Mouse (Mus musculus) c-Kit-negative CD71-positive TER-119-positive erythroid progenitor cells, embryonic 14.5 days (primary cell): ENCODE measurements around the gene Tmem208.

ENCODE experiments used
- DNase-seq: peaks from one replicate; pipeline ENCODE4 v3.0.0-alpha.2; 2013; ENCODE audit warnings: low read depth, low spot score

The Tmem208 gene

DNA sequence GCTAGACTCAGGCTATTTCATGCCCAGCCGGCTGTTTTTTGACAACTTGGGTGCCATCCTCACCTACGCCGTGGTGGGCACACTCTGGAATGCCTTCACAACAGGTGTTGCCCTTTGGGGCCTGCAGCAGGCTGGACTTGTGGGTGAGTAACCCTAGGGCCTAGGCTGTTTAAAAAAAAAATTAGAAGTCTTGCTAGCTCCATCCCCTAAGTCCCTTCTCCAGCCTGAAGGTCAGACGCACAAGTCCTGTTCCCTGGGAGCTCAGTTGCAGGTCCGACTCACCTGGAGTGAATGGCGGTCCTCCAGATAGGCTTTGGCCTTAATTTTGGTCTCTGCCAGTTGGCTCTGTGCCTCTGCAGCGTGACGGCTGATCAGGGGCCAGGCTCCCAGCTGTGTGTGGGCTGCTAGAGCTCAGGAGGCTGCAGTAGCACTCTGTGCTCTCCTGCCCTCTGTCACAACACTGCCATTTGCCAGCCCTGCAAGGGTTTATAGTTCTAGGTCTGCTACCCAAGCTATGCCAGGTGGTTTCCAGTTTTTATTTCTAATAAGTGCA is 27.5 kb downstream of the Tmem208 start:
- no peak for DNase-seq

- DNase-seq: no peak
These were observed 28.4 kb downstream of the Tmem208 start for GRCm38 (mm10) chr8:105354549-105354948.

DNA sequence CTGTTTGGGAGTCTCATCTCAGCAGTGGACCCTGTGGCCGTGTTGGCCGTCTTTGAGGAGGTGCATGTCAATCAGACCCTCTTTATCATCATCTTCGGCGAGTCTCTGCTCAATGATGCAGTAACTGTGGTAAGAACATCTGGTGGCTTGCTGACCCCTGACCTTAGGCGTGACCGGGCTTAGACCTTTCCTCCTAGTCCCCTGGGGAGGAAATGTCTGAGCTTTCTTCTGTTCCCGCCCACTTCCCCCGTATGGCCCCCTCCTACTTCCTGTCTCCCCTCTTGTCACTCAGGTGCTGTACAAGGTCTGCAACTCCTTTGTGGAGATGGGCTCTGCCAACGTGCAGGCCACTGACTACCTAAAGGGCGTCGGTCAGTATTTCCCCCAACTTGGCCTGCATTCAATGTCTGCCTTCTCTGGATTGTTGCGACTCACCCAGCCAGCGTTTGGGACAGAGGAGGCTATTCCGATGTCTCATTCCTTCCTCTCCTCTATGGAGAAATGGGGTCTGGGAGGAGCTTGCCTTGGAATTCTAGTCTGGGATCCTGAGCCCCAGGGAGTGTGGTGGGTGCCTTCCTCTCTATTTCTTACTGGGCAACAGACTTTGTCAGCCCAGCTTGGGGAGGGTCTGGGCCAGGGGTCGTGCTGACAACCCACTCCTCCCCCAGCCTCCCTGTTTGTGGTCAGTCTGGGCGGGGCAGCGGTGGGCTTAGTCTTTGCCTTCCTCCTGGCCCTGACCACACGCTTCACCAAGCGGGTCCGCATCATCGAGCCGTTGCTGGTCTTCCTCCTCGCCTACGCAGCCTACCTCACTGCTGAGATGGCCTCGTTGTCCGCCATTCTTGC is 29.2 kb downstream of the Tmem208 start:
- DNase-seq: no peak

DNA sequence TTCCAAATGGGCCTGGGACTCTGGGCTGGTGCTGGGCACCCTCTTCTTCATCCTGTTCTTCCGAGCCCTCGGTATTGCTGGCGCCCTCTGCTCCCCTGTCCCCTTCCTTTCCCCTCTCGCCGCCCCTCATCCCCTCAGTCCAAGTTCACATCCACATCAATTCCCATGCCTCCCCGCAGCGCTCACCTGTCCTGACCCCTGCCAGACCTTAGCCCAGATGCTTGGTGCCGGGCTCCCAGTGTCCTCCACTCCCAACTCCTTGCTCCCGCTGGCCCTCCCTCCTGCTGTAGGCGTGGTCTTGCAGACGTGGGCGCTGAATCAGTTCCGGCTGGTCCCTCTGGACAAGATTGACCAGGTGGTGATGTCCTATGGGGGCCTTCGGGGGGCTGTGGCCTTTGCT is 30.5 kb downstream of the Tmem208 start:
- no peak for DNase-seq

GRCm38 (mm10) chr8:105359208-105359607 is 33.1 kb downstream of the Tmem208 start:
- DNase-seq: no peak

DNA sequence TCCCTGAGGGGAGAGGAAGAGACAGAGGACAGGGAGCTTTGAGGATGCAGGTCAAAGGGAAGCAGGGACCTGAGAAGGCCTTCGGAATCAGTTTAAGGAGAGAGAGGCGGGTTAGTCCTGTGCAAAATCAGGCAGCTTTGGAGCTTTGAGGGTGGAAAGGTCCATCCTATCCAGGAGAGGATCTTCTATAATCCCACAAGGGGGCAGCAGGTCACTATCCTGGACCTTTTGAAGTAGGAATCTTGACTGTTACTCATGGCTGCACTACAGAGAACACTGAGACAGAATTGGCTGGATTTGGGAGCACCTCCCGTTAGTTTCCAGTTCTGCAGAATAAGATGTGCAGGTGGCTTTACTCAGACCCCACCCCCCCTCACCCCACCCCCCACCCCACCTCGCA is 33.5 kb downstream of the Tmem208 start:
- no peak for DNase-seq

- no peak for DNase-seq
These were observed 35.9 kb downstream of the Tmem208 start for GRCm38 (mm10) chr8:105361751-105362702.

- no peak for DNase-seq
These were observed 41.0 kb downstream of the Tmem208 start for GRCm38 (mm10) chr8:105367107-105367506.

- DNase-seq: no peak
These were observed 46.3 kb downstream of the Tmem208 start for GRCm38 (mm10) chr8:105372473-105372872.

DNA sequence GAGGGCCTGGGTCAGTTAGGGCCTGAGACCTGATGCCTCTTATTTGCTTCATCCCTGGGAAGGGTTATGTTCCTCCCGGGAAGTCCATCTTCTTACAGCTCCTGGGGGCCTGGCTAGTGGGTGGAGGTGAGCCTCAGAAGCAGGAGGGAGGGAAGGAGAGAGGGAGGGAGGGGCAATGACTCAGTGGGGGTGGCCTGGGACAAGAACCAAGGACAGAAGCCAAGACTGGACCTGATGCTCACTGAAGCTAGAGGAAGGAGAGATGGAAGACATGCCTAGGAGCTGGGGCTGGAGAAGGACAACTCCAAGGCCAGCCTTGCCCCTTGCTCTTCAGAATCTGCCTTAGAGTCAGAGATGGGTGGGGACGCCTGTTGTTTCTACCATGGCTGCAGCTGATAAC is 46.9 kb downstream of the Tmem208 start, which contains the start of gene Plekhg4:
TSS of gene Plekhg4 (plus strand) at position 243 of the 400 bp plus-strand sequence.
- DNase-seq: no peak

DNA sequence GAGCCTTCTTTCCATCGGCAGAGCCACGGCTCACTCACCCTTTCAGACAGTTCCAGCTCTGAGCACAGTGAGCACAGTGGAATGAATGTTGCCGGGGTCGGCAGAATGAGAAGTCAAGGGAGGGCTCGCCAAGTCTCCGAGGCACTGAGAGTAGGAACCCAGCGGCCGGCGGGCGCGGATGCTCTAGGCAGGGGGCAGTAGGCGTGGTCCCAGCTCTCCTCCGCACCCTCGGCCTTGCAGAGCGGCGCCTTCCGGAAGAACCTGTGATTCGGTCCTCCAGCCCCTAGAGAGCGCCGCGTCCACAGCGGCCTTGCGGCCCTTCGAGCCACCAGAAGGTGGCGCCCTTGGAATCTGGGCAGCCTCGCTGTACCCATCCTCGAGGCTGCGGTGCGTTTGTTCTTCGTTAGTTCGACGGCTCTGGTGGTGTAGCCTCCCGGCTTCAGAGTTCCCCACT is 48.4 kb downstream of the Tmem208 start:
- DNase-seq: peak; percentile 21

DNA sequence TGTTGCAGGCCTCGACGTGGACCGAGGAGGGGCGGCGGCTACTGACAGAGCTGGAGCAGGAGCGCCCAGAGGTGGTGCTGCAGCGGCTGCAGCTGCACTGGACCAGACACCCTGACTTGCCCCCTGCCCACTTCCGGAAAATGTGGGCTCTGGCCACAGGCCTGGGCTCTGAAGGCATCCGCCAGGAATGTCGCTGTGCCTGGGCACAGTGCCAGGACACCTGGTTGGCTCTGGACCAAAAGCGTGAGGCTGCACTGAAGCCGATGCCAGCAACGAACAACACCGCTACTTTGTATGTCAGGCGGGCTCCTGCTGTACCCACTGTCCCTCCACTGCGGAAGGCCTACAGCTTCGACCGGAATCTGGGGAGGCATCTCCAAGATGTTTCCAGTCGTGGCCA is 52.5 kb downstream of the Tmem208 start:
- no peak for DNase-seq

DNA sequence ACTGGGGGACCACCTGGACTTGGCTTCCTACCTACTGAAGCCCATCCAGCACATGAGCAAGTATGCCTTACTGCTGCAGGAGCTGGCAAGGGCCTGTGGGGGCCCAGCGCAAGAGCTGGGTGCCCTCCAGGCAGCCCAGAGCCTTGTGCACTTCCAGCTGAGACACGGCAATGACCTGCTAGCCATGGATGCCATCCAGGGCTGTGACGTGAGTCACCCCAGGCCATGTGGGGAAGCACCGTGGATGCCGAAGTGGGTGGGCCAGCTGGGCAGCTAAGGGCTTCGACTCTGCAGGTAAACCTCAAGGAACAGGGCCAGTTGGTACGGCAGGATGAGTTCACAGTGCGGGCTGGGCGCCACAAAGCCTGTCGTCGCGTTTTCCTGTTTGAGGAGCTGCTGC is 54.2 kb downstream of the Tmem208 start:
- DNase-seq: no peak

- DNase-seq: no peak
These were observed 57.9 kb downstream of the Tmem208 start for GRCm38 (mm10) chr8:105384070-105384469.
